Mouse (Mus musculus) CH12.LX (cell line): ENCODE data around the gene Gm2a. TPM values are rescaled to one million over a fixed set of nuclear protein-coding genes. Genes with fewer than 3 reads are reported as not detected.

Source experiments
- DNase-seq: peaks from one replicate; pipeline ENCODE4 v3.0.0-alpha.2; 2013; ENCODE audit errors: extremely low read depth
- H3K27ac ChIP-seq: 2 replicates; pipeline ENCODE4 v1.5.1; 2012; ENCODE audit warnings: low read depth, mild to moderate bottlenecking, control low read depth, moderate library complexity; ENCODE audit not compliant: insufficient read depth
- H3K27me3 ChIP-seq: replicated peaks from 2 replicates; pipeline ENCODE3; 2012; ENCODE audit warnings: inconsistent platforms
- H3K36me3 ChIP-seq, 2 experiments: replicated peaks in 1 of 2; 2 replicates each; pipeline versions ENCODE3 to v1.6.1; 2012; ENCODE audit warnings: inconsistent platforms in 1 of 2, low read length in 1 of 2, mild to moderate bottlenecking in 1 of 2, mixed read lengths in 1 of 2, moderate library complexity in 1 of 2; ENCODE audit not compliant: control insufficient read depth in 1 of 2, insufficient read depth in 1 of 2
- H3K4me1 ChIP-seq, 2 experiments: 2 replicates each; pipeline ENCODE4 v1.6.1; 2012; ENCODE audit warnings: inconsistent platforms in 1 of 2, moderate library complexity in 1 of 2; ENCODE audit not compliant: insufficient read depth in 2 of 2, control insufficient read depth in 1 of 2
- H3K4me2 ChIP-seq: 2 replicates; pipeline ENCODE4 v1.6.1; 2012; ENCODE audit warnings: low read depth, mild to moderate bottlenecking, control low read depth; ENCODE audit not compliant: poor library complexity, insufficient read depth, severe bottlenecking
- H3K4me3 ChIP-seq, 3 experiments: fragments of 150-350 bp in 1 of 3; sonication (generic) in 1 of 3; replicated peaks in 1 of 3; 2 replicates each; pipeline versions ENCODE3 to v1.5.1; 2011 to 2012; ENCODE audit warnings: low read depth in 2 of 3, low read length in 2 of 3, mild to moderate bottlenecking in 2 of 3, moderate library complexity in 2 of 3, control low read depth in 1 of 3, improper control_type of control experiment in 1 of 3, inconsistent platforms in 1 of 3, mixed read lengths in 1 of 3; ENCODE audit not compliant: poor library complexity in 1 of 3
- H3K79me2 ChIP-seq: replicated peaks from 2 replicates; pipeline ENCODE4 v1.6.1; 2012; ENCODE audit warnings: mild to moderate bottlenecking, moderate library complexity; ENCODE audit not compliant: control insufficient read depth, poor library complexity, insufficient read depth, severe bottlenecking; ENCODE audit errors: extremely low read depth
- H3K9ac ChIP-seq: 2 replicates; pipeline ENCODE4 v1.6.1; 2012; ENCODE audit warnings: low read depth, mild to moderate bottlenecking, control low read depth, moderate library complexity; ENCODE audit not compliant: insufficient read depth
- H3K9me3 ChIP-seq: replicated peaks from 2 replicates; pipeline ENCODE3; 2012; ENCODE audit warnings: low read length, inconsistent platforms, mixed read lengths
- BHLHE40 ChIP-seq: IDR thresholded peaks from 2 replicates; pipeline ENCODE4 v1.6.1; 2011; ENCODE audit warnings: mild to moderate bottlenecking, low read depth, low read length, improper control_type of control experiment
- CHD1 ChIP-seq: IDR thresholded peaks from 2 replicates; pipeline ENCODE4 v1.6.1; 2012; ENCODE audit warnings: low read depth, low read length, improper control_type of control experiment, inconsistent platforms
- CHD2 ChIP-seq: IDR thresholded peaks from 2 replicates; pipeline ENCODE4 v1.6.1; 2011; ENCODE audit warnings: low read length, improper control_type of control experiment
- CTCF ChIP-seq, 2 experiments: IDR thresholded peaks in 1 of 2; conservative IDR thresholded peaks in 1 of 2; 2 replicates each; pipeline ENCODE4 v1.5.1; 2011 to 2012; ENCODE audit warnings: low read depth in 2 of 2, low read length in 2 of 2, improper control_type of control experiment in 1 of 2, inconsistent platforms in 1 of 2, mild to moderate bottlenecking in 1 of 2, moderate library complexity in 1 of 2
- E2F4 ChIP-seq: IDR thresholded peaks from 2 replicates; pipeline ENCODE4 v1.6.1; 2011; ENCODE audit warnings: low read depth, low read length, improper control_type of control experiment; ENCODE audit not compliant: insufficient replicate concordance
- ELF1 ChIP-seq: IDR thresholded peaks from 2 replicates; pipeline ENCODE4 v1.6.1; 2014; ENCODE audit warnings: low read depth, mild to moderate bottlenecking, inconsistent platforms, low read length, improper control_type of control experiment
- EP300 ChIP-seq: IDR thresholded peaks from 2 replicates; pipeline ENCODE4 v1.6.1; 2011; ENCODE audit warnings: low read length, improper control_type of control experiment
- ETS1 ChIP-seq: conservative IDR thresholded peaks from 2 replicates; pipeline ENCODE4 v1.6.1; 2012; ENCODE audit warnings: low read depth, mild to moderate bottlenecking, inconsistent platforms, low read length, improper control_type of control experiment, moderate library complexity
- GABPA ChIP-seq: IDR thresholded peaks from 2 replicates; pipeline ENCODE4 v1.6.1; 2012; ENCODE audit warnings: low read depth, low read length, improper control_type of control experiment, inconsistent platforms; ENCODE audit not compliant: insufficient replicate concordance
- HCFC1 ChIP-seq: IDR thresholded peaks from 2 replicates; pipeline ENCODE4 v1.6.1; 2012; ENCODE audit warnings: low read depth, mild to moderate bottlenecking, inconsistent platforms, low read length, improper control_type of control experiment
- IRF4 ChIP-seq: IDR thresholded peaks from 2 replicates; pipeline ENCODE4 v1.6.1; 2014; ENCODE audit warnings: low read depth, mild to moderate bottlenecking, inconsistent platforms, low read length, improper control_type of control experiment
- JUN ChIP-seq: IDR thresholded peaks from 2 replicates; pipeline ENCODE4 v1.6.1; 2011; ENCODE audit warnings: low read depth, mild to moderate bottlenecking, low read length, improper control_type of control experiment, moderate library complexity; ENCODE audit not compliant: insufficient read depth
- JUND ChIP-seq: conservative IDR thresholded peaks from 2 replicates; pipeline ENCODE4 v1.6.1; 2011; ENCODE audit warnings: low read depth, low read length, improper control_type of control experiment
- KAT2A ChIP-seq: IDR thresholded peaks from 2 replicates; pipeline ENCODE4 v1.6.1; 2012; ENCODE audit warnings: low read length, improper control_type of control experiment, inconsistent platforms; ENCODE audit not compliant: insufficient replicate concordance
- MAFK ChIP-seq: IDR thresholded peaks from 2 replicates; pipeline ENCODE4 v1.6.1; 2011; ENCODE audit warnings: low read length, improper control_type of control experiment; ENCODE audit not compliant: insufficient replicate concordance
- MAX ChIP-seq: IDR thresholded peaks from 2 replicates; pipeline ENCODE4 v1.6.1; 2011; ENCODE audit warnings: low read length, improper control_type of control experiment
- MAZ ChIP-seq: IDR thresholded peaks from 2 replicates; pipeline ENCODE4 v1.6.1; 2012; ENCODE audit warnings: low read depth, mild to moderate bottlenecking, inconsistent platforms, low read length, improper control_type of control experiment, moderate library complexity
- MEF2A ChIP-seq: IDR thresholded peaks from 2 replicates; pipeline ENCODE4 v1.6.1; 2014; ENCODE audit warnings: low read depth, mild to moderate bottlenecking, inconsistent platforms, low read length, improper control_type of control experiment, borderline replicate concordance
- MXI1 ChIP-seq: IDR thresholded peaks from 2 replicates; pipeline ENCODE4 v1.6.1; 2011; ENCODE audit warnings: mild to moderate bottlenecking, low read depth, low read length, improper control_type of control experiment
- MYC ChIP-seq: IDR thresholded peaks from 2 replicates; pipeline ENCODE4 v1.6.1; 2011; ENCODE audit warnings: low read depth, mild to moderate bottlenecking, improper control_type of control experiment, low read length
- NELFE ChIP-seq: IDR thresholded peaks from 2 replicates; pipeline ENCODE4 v1.6.1; 2011; ENCODE audit warnings: low read depth, low read length, improper control_type of control experiment
- NRF1 ChIP-seq: IDR thresholded peaks from 2 replicates; pipeline ENCODE4 v1.6.1; 2014; ENCODE audit warnings: low read depth, mild to moderate bottlenecking, inconsistent platforms, low read length, improper control_type of control experiment, moderate library complexity
- PAX5 ChIP-seq: IDR thresholded peaks from 2 replicates; pipeline ENCODE4 v1.6.1; 2012; ENCODE audit warnings: low read length, inconsistent platforms, mixed read lengths
- POLR2A ChIP-seq: IDR thresholded peaks from 2 replicates; pipeline ENCODE4 v1.6.1; 2011; ENCODE audit warnings: low read depth, mild to moderate bottlenecking, improper control_type of control experiment, low read length
- POLR2AphosphoS2 ChIP-seq: IDR thresholded peaks from 2 replicates; pipeline ENCODE4 v1.6.1; 2011; ENCODE audit warnings: low read depth, low read length, improper control_type of control experiment
- RAD21 ChIP-seq: IDR thresholded peaks from 2 replicates; pipeline ENCODE4 v1.6.1; 2011; ENCODE audit warnings: low read depth, mild to moderate bottlenecking, low read length, improper control_type of control experiment, moderate library complexity
- RCOR1 ChIP-seq: conservative IDR thresholded peaks from 2 replicates; pipeline ENCODE4 v1.6.1; 2012; ENCODE audit warnings: low read depth, mild to moderate bottlenecking, inconsistent platforms, low read length, improper control_type of control experiment
- SIN3A ChIP-seq: IDR thresholded peaks from 2 replicates; pipeline ENCODE4 v1.6.1; 2012; ENCODE audit warnings: low read length, improper control_type of control experiment, inconsistent platforms
- SMC3 ChIP-seq: IDR thresholded peaks from 2 replicates; pipeline ENCODE4 v1.6.1; 2011; ENCODE audit warnings: low read depth, low read length, improper control_type of control experiment
- TBP ChIP-seq: conservative IDR thresholded peaks from 2 replicates; pipeline ENCODE4 v1.6.1; 2011; ENCODE audit warnings: low read depth, low read length, improper control_type of control experiment
- TCF12 ChIP-seq: IDR thresholded peaks from 2 replicates; pipeline ENCODE4 v1.6.1; 2014; ENCODE audit warnings: low read depth, mild to moderate bottlenecking, inconsistent platforms, low read length, improper control_type of control experiment
- UBTF ChIP-seq: IDR thresholded peaks from 2 replicates; pipeline ENCODE4 v1.6.1; 2012; ENCODE audit warnings: low read depth, mild to moderate bottlenecking, inconsistent platforms, low read length, improper control_type of control experiment, moderate library complexity
- USF1 ChIP-seq: IDR thresholded peaks from 2 replicates; pipeline ENCODE4 v1.6.1; 2014; ENCODE audit warnings: low read depth, mild to moderate bottlenecking, inconsistent platforms, low read length, improper control_type of control experiment
- USF2 ChIP-seq: conservative IDR thresholded peaks from 2 replicates; pipeline ENCODE4 v1.6.1; 2011; ENCODE audit warnings: low read depth, low read length, improper control_type of control experiment
- ZC3H11A ChIP-seq: IDR thresholded peaks from 2 replicates; pipeline ENCODE4 v1.6.1; 2012; ENCODE audit warnings: low read depth, mild to moderate bottlenecking, inconsistent platforms, low read length, improper control_type of control experiment
- ZKSCAN1 ChIP-seq: IDR thresholded peaks from 2 replicates; pipeline ENCODE4 v1.6.1; 2012; ENCODE audit warnings: low read depth, inconsistent platforms, low read length, improper control_type of control experiment, borderline replicate concordance
- ZMIZ1 ChIP-seq: IDR thresholded peaks from 2 replicates; pipeline ENCODE4 v1.6.1; 2012; ENCODE audit warnings: low read depth, mild to moderate bottlenecking, inconsistent platforms, low read length, improper control_type of control experiment
- ZNF384 ChIP-seq: IDR thresholded peaks from 2 replicates; pipeline ENCODE4 v1.6.1; 2012; ENCODE audit warnings: low read depth, low read length, improper control_type of control experiment, inconsistent platforms
- dilution Hi-C: fragments of 300-500 bp; cut with MboI; formaldehyde crosslinking; loops from 2 replicates; pipeline ENCODE4 v1.14.3; 2020; ENCODE audit warnings: low sequenced_read_pairs; ENCODE audit not compliant: extremely low pct_unique_long_range_greater_than_20kb, extremely low pct_ligation_motif_present
- in situ Hi-C: fragments of 300-500 bp; cut with MboI; formaldehyde crosslinking; loops from 3 replicates; pipeline ENCODE4 v1.14.3; 2019; ENCODE audit warnings: low sequenced_read_pairs, low pct_ligation_motif_present, low pct_unique_long_range_greater_than_20kb, mixed read lengths
- polyA plus RNA-seq: library from polyadenylated mRNA; unstranded; fragments of >175 nt; gene quantifications from 2 replicates; pipeline ENCODE4 v1.2.1, GENCODE M21; 2012; ENCODE audit warnings: low read depth; ENCODE audit not compliant: insufficient read length
- total RNA-seq, 2 experiments: library from RNA; depleted of rRNA; stranded (reverse); fragments of 300-350 nt in 1 of 2; fragments of >200 nt in 1 of 2; gene quantifications; 2 replicates each; pipeline ENCODE4 v1.2.3; 2012 to 2014

Gm2a gene
- total and polyA plus RNA-seq, 3 experiments: 10.0 to 26.5 (median 25.6) TPM

DNA sequence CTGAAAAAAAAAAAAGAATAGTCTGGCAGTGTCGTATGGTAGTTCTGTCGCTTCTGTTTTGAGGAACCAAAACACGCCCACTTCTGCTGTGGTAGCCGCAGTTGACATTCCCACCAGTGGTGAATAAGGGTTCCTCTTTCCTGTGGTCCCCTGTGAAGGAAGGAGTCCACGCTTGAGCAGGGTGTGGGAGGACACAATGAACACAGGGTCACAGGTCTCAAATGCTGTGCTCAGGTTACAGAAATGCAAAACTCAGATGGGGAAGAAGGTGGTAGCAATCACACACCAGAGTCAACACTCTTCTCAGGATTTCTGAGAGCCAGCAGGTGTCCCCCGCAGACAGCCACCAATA lies 57.1 kb downstream of the Gm2a start:
- peak; percentile 93 for DNase-seq
- no peaks in the 10 kb centered on the region for H3K36me3 ChIP-seq
- peaks cover 12 to 41% of the 10 kb centered on the region in 2 experiments; a peak in 3 of 4 replicates for H3K4me1 ChIP-seq
- no peak for TF ChIP-seq CHD2
- TF ChIP-seq GABPA: no peak
- peak; percentile 82; the same call in 1 of the 2 replicates for TF ChIP-seq SIN3A
- TF ChIP-seq IRF4: peak; percentile 78
- TF ChIP-seq MEF2A: peak; percentile 47; the same call in 1 of the 2 replicates
- peak; percentile 4 for TF ChIP-seq RAD21
- TF ChIP-seq ZMIZ1: no peak
- TF ChIP-seq NELFE: no peak
- no peak for TF ChIP-seq KAT2A
- TF ChIP-seq UBTF: no peak
- TF ChIP-seq EP300: peak; percentile 89
- TF ChIP-seq MYC: peak; percentile 61
- TF ChIP-seq ZKSCAN1: no peak
- TF ChIP-seq POLR2AphosphoS2: no peak
- TF ChIP-seq BHLHE40: peak; percentile 58
- peak; percentile 81 for TF ChIP-seq MXI1
- TF ChIP-seq JUN: no peak
- no peak for TF ChIP-seq USF2
- TF ChIP-seq POLR2A: peak; percentile 14; the same call in 1 of the 2 replicates
- TF ChIP-seq MAFK: 0 out of 2 replicates have a peak, but pooled peaks have one; percentile 19
- peak; percentile 46; the same call in 1 of the 2 replicates for TF ChIP-seq TCF12
- no peak for TF ChIP-seq HCFC1
- TF ChIP-seq RCOR1: no peak; the same call in 1 of the 2 replicates
- TF ChIP-seq MAX: peak; percentile 83
- no peak; the same call in 1 of the 2 replicates for TF ChIP-seq ZNF384
- peak; percentile 69 for TF ChIP-seq ETS1
- no peak for TF ChIP-seq ELF1
- no peak for TF ChIP-seq CHD1
- no peak; the same call in 1 of the 2 replicates for TF ChIP-seq SMC3
- TF ChIP-seq CTCF (conservative IDR thresholded peaks at IDR 0.05 in 1 of 2, IDR thresholded peaks at IDR 0.05 in 1 of 2; ENCODE audit: low read depth in 2 of 2, low read length in 2 of 2): no peak; a peak in 1 of 4 replicates
- TF ChIP-seq NRF1: no peak
- TF ChIP-seq E2F4: no peak
- TF ChIP-seq MAZ: no peak
- TF ChIP-seq JUND: no peak
- TF ChIP-seq USF1: no peak
- TF ChIP-seq TBP: 0 out of 2 replicates have a peak, but pooled peaks have one; percentile 31
- no peak for TF ChIP-seq PAX5
- TF ChIP-seq ZC3H11A: no peak
- no peaks in the 10 kb centered on the region for H3K79me2 ChIP-seq
- no peak overlapping the region for H3K9ac ChIP-seq
- peaks cover 4% of the 10 kb centered on the region for H3K9me3 ChIP-seq
- no peak overlapping the region for H3K4me3 ChIP-seq
- H3K27ac ChIP-seq: peak overlapping the region; percentile 20; the same call in 1 of the 2 replicates
- H3K27me3 ChIP-seq: no peaks in the 10 kb centered on the region
- peak overlapping the region; percentile 6; the same call in 1 of the 2 replicates for H3K4me2 ChIP-seq
- in situ Hi-C loops: loop anchor here (10.0 kb wide), 1 partner anchor 270 kb away; no protein-coding TSS in a partner anchor
- dilution Hi-C loops: no loop called here
